Mouse (Mus musculus) megakaryocyte, embryonic 14.5 days (primary cell): ENCODE data around the gene 2900026A02Rik. TPM values are rescaled to one million over a fixed set of nuclear protein-coding genes. Genes with fewer than 3 reads are reported as not detected.

Source experiments
- H3K27me3 ChIP-seq: replicated peaks from 2 replicates; pipeline ENCODE3; 2012; ENCODE audit warnings: inconsistent platforms
- H3K36me3 ChIP-seq: replicated peaks from 2 replicates; pipeline ENCODE3; 2012; ENCODE audit warnings: low read length, inconsistent platforms, mixed read lengths
- H3K4me1 ChIP-seq: 2 replicates; pipeline ENCODE4 v1.6.1; 2012; ENCODE audit warnings: inconsistent platforms
- H3K4me3 ChIP-seq: replicated peaks from 2 replicates; pipeline ENCODE3; 2012; ENCODE audit warnings: moderate library complexity, mild to moderate bottlenecking, inconsistent platforms
- H3K9me3 ChIP-seq: 2 replicates; pipeline ENCODE4 v1.6.1; 2012; ENCODE audit warnings: inconsistent platforms
- FLI1 ChIP-seq: IDR thresholded peaks from 2 replicates; pipeline ENCODE4 v1.6.1; 2012; ENCODE audit warnings: low read length, inconsistent platforms, mixed read lengths
- GATA1 ChIP-seq: IDR thresholded peaks from 3 replicates; pipeline ENCODE4 v1.6.1; 2012; ENCODE audit warnings: mixed read lengths, low read length, inconsistent platforms, borderline replicate concordance
- polyA plus RNA-seq: library from polyadenylated mRNA; stranded (reverse); fragments of >175 nt; gene quantifications from 2 replicates; pipeline ENCODE4 v1.2.3, GENCODE M21; 2012; ENCODE audit warnings: low replicate concordance; ENCODE audit not compliant: insufficient read depth

The 2900026A02Rik gene
- polyA plus RNA-seq, 1 experiment = 1.7 TPM

DNA sequence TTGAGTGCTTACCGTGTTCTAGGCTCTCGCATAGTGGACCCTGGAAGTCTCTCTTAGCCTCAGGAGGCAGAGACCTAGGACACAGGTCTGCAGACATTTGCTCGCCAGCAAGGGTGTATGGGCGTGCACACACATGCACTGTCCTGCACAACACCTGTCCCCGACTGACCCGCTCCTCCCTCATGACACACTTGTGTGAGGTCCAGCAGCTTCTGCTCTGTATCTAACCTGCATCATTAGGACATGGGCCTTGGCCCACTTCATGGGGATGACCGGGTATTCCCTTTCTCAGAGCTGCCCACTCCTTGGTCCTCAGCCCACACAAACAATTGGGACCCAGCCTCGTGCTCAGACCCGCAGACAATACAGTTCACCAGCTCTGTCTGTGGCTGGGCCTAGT, 140.0 kb downstream of the 2900026A02Rik start:
- Histone ChIP-seq H3K36me3 (no peaks in the 10 kb centered on the region), H3K4me1 (peaks cover 5% of the 10 kb centered on the region; the same call in 1 of the 2 replicates), H3K27me3 (peaks cover 71% of the 10 kb centered on the region), H3K4me3 (no peak overlapping the region), H3K9me3 (peaks cover 15% of the 10 kb centered on the region)
- TF ChIP-seq FLI1 (no peak), GATA1 (no peak)

DNA sequence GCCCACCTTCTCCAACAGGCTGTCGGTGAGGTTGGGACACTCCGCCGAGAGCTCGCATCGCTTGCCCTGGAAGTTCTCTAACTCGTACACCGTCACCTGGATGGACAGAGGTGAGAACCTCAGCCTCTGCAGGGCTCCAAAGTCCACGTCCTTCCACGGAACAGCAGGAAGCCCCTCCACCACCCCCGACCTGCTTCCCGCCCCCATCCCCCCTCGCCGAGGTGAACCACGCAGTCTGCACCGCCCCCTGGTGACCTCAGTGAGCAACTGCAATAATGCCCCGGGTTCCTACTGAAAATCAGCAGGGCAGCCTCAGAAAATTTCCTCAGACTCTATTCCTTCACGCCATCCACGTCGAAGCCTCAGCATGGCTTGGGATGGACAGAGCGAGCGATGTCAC, 141.3 kb downstream of the 2900026A02Rik start:
- Histone ChIP-seq H3K27me3 (peaks cover 73% of the 10 kb centered on the region), H3K4me1 (peaks cover 5% of the 10 kb centered on the region; the same call in 1 of the 2 replicates), H3K9me3 (peaks cover 7% of the 10 kb centered on the region), H3K4me3 (no peak overlapping the region), H3K36me3 (no peaks in the 10 kb centered on the region)
- TF ChIP-seq GATA1 (no peak), FLI1 (no peak)

DNA sequence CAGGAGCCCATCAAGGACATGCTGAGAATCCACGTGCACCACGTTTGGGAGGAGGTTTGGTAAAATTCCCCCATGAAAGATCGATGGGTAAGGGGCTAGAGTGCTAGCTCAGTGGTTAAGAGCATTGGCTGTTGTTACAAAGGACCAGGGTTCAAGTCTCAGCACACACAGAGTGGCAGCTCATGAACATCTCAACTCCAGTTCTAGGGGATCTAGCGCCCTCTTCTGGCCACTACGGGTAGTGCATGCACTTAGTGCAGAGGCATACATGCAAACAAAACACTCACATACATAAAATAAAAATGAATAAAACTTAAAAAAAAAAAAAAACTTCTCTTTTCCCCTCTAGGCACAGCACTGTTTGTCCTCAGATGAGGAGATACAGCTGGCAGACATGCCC, 142.3 kb downstream of the 2900026A02Rik start:
- H3K4me3 ChIP-seq = no peak overlapping the region
- no peak for TF ChIP-seq GATA1
- H3K27me3 ChIP-seq = peaks cover 72% of the 10 kb centered on the region
- H3K36me3 ChIP-seq = no peaks in the 10 kb centered on the region
- peaks cover 5% of the 10 kb centered on the region; the same call in 1 of the 2 replicates for H3K4me1 ChIP-seq
- no peaks in the 10 kb centered on the region for H3K9me3 ChIP-seq

DNA sequence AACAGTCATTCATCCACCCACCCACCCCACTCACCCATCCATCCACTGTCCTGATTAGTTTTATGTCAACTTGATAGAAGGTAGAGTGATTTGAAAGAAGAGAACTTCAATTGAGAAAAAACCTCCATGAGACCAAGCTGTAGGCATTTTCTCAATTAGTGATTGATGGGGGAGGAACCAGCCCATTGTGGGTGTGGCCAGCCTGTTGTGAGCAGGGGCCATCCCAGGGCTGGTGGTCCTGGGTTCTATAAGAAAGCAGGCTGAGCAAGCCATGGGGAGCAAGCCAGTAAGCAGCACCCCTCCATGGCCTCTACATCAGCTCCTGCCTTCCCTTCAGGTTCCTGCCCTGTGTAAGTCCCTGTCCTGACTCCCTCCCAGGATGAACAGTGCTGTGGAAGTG, 151.0 kb downstream of the 2900026A02Rik start, which contains the start of gene Crybb2:
Crybb2 (minus strand) TSS at position 101 of the 400 bp plus-strand sequence.
- no peaks in the 10 kb centered on the region for H3K4me1 ChIP-seq
- TF ChIP-seq FLI1 = no peak
- no peak for TF ChIP-seq GATA1
- H3K4me3 ChIP-seq = no peak within 1 kb of the TSS
- 0 out of 2 replicates have a peak, but pooled peaks cover 3% of the 10 kb centered on the region for H3K9me3 ChIP-seq
- H3K36me3 ChIP-seq = no peaks in the 10 kb centered on the region
- H3K27me3 ChIP-seq = peaks cover 56% of the 10 kb centered on the region

DNA sequence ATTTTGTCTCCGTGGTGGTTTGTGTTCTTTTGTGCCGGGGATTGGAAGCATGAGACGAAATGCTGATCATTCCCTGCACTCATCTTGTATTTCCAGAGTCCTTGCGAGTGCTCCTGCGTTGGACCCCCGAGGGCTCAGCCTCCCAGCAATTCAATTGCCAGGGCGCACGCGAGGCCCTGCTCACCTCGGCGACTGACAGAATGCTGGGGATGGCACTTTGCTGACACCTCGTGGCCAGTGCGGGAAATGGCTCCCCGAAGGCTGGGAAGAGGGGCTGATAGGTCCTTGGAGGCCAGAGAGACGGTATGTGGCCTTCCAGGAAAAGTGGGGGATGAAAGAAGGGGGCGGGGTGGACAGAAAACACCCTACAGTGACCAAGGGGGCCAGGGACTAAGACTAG, 166.7 kb downstream of the 2900026A02Rik start:
- H3K27me3 ChIP-seq = peaks cover 67% of the 10 kb centered on the region
- peaks cover 10% of the 10 kb centered on the region for H3K9me3 ChIP-seq

DNA sequence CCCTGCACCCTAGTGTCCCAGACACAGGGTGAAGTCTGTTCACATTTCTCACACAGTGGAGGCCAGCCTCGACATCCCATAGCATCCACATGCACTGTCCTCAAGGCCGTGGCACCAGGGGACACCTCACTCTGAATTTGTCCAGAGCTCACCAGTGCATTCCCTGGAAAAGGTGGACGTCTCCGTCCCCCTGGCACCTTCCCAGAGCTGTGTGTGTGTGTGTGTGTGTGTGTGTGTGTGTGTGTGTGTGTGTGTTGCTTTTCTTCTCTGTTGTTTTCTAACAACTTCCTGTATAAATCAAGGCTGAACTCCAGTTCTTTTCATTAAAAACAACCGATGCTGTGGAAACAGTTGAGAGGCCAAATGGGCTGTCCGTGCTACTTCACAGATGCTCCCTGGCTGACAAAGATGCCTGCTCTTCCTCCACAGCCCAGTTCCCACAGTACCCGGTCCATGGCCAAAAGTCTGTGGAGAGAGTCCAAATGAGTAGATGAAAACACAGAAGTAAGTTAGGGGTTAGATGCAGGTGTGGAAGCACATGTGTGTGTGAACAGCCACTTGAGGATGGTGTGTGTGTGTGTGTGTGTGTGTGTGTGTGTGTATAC, 170.4 kb downstream of the 2900026A02Rik start:
- no peaks in the 10 kb centered on the region for H3K4me1 ChIP-seq
- TF ChIP-seq FLI1 (no peak), GATA1 (no peak)
- H3K4me3 ChIP-seq = peak overlapping the region; percentile 23
- no peaks in the 10 kb centered on the region for H3K36me3 ChIP-seq
- peaks cover 18% of the 10 kb centered on the region for H3K9me3 ChIP-seq
- peaks cover 50% of the 10 kb centered on the region for H3K27me3 ChIP-seq

More for the DNA sequence above, 166.7 kb downstream of the 2900026A02Rik start:
- no peaks in the 10 kb centered on the region for H3K36me3 ChIP-seq
- H3K4me1 ChIP-seq = no peaks in the 10 kb centered on the region
- no peak overlapping the region for H3K4me3 ChIP-seq
- TF ChIP-seq FLI1 (no peak), GATA1 (no peak)

DNA sequence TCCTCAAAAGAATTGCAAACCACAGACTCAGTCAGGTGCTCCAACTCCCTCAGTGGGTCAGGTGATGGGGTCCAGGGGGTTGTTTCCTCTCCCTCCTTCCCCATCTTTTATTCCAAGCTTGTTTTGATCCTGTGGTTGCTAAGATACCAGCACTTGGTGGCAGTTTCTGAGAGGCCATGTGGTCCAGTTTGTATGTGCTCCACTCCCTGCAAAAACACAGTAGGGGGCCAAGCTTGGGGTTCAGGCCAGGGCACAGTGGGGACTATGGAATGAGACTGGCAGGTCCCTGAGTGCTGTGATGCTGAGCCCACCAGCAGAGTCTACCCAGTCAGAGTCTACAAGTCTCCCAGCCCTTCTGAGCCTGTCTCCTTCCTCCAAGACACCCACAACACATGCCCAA, 171.2 kb downstream of the 2900026A02Rik start:
- no peaks in the 10 kb centered on the region for H3K36me3 ChIP-seq
- no peak overlapping the region for H3K4me3 ChIP-seq
- H3K9me3 ChIP-seq = peaks cover 18% of the 10 kb centered on the region
- H3K4me1 ChIP-seq = no peaks in the 10 kb centered on the region
- TF ChIP-seq GATA1 (no peak), FLI1 (no peak)
- peaks cover 46% of the 10 kb centered on the region for H3K27me3 ChIP-seq

DNA sequence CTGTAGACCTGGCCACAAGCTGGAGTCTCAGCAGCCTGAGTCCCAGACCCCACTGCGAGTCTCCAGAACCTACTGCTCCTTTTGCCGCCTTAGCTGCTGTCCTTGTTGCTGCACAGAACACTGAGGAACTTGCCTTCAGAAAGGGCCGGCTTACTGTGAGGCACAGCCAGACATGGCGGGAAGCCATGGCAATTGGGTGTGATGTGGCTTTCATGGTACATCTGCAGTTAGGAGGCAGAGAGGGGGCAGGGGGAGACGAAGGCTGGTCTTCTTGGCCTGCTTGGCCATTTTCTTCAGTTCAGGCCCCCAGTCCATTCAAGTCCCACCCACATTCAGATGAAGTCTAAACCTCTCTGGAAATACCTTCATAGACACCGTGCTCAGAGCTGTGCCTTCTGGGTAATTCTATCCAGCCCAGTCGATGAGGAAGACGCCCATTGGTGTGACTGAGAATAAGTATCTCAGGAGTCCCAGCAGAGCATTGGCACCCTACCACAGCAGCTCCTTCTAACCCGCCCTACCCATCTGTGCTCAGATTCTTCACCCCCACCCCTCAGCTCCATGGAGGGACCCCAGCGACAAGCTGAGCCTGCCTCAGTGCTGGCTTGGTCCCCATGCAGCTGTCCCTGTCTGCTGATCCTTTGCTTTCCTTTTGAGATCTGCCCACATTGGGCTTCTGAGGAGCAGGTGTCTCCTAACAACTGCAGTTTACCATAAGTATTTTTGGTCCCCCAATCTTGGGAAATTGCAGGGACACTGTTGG, 175.3 kb downstream of the 2900026A02Rik start:
- H3K27me3 ChIP-seq = peaks cover 35% of the 10 kb centered on the region
- TF ChIP-seq FLI1 (no peak), GATA1 (no peak)
- H3K4me3 ChIP-seq = no peak overlapping the region
- H3K9me3 ChIP-seq = peaks cover 7% of the 10 kb centered on the region
- no peaks in the 10 kb centered on the region for H3K36me3 ChIP-seq
- H3K4me1 ChIP-seq = no peaks in the 10 kb centered on the region

DNA sequence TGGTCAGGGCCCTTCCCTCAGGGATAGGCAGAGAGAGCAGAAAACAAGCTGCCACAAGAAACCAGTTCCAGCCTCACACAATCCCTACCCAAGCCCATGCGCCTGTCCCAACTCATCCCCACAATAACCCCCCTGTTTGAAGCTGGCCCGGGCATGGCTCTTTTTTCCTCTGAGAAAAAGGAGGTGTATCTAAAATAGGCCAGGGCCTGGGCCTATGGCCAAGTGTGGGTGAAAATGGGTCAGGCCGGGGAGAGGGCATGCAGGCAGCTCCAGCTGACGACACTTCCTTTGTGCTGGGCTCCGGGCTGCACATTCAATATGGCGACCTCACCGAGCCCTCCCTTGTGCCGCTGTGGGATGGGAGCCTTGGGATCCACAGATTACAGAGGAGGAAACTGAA, 177.5 kb downstream of the 2900026A02Rik start:
- Histone ChIP-seq H3K27me3 (peaks cover 35% of the 10 kb centered on the region), H3K36me3 (no peaks in the 10 kb centered on the region), H3K4me1 (no peaks in the 10 kb centered on the region), H3K4me3 (no peak overlapping the region), H3K9me3 (peaks cover 14% of the 10 kb centered on the region)
- TF ChIP-seq FLI1 (no peak), GATA1 (no peak)

DNA sequence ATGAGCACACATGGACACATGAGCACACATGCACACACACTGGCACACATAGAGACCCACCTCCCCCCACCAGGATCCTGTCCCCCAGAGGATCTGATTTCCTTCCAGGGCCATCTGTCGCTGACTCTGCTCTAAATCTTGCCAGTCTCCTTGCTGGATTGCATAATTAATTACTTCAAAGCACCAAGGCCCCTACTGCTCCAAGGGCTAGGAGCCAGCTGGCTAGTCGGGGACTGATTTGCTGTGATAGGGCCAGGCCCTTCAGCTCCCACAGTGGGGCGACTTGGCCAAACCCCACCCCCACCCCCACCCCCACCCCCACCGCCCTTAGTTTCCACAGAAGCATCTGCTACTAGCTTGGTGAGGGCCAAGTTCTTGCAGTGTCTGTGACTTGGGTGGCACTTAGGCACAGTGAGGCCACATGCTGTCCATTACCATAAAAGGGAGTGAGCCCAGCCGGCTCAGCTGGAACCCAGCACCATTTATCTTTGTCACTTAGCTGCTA, 179.4 kb downstream of the 2900026A02Rik start:
- Histone ChIP-seq H3K36me3 (no peaks in the 10 kb centered on the region), H3K4me1 (no peaks in the 10 kb centered on the region), H3K27me3 (peaks cover 33% of the 10 kb centered on the region), H3K4me3 (no peak overlapping the region), H3K9me3 (peaks cover 9% of the 10 kb centered on the region)
- TF ChIP-seq GATA1 (no peak), FLI1 (no peak)
